In genomic region chr8:71205541-71205967, GRCm38 (mm10) we compare ENCODE assay signal across 8 mouse cellular contexts.
DNase-seq lines count a peak whose midpoint lies in the region; ATAC-seq and TF ChIP-seq lines count a peak whose summit lies in the region.
"Not testable (repeated sequence)": the region's sequence is repeated elsewhere in the genome, so short reads cannot be mapped to it uniquely, and the experiment has no call there.

No protein-coding gene starts in this region.

- H3K79me2 ChIP-seq in MEL (ENCODE audit: control insufficient read depth, insufficient read depth, low read length, poor library complexity) = not testable (repeated sequence)

- not testable (repeated sequence) for TF ChIP-seq CTCF in MEL (IDR thresholded peaks at IDR 0.05 in 2 of 3, conservative IDR thresholded peaks at IDR 0.05 in 1 of 3; ENCODE audit: control insufficient read depth in 1 of 3, insufficient read depth in 1 of 3, low read depth in 2 of 3, low read length in 3 of 3, poor library complexity in 1 of 3, severe bottlenecking in 1 of 3); thymus, adult 2 months (IDR thresholded peaks at IDR 0.05; ENCODE audit: borderline replicate concordance, control insufficient read depth, extremely low read depth, insufficient read depth, low read length, poor library complexity)

- peak overlapping the region; percentile 29; the same call in 1 of the 2 replicates for H3K9ac ChIP-seq in MEL (ENCODE audit: control insufficient read depth, low read depth, low read length, poor library complexity, severe bottlenecking)
- not testable (repeated sequence) for H3K9ac ChIP-seq in hindbrain, embryonic 11.5 days (ENCODE audit: low read depth, low read length)

- not testable (repeated sequence) for H3K27me3 ChIP-seq in MEL (ENCODE audit: control insufficient read depth in 1 of 2, insufficient read depth in 2 of 2, low read length in 2 of 2); hindbrain, embryonic 11.5 days (ENCODE audit: control insufficient read depth, insufficient read depth, low read length); thymus, adult 2 months (ENCODE audit: control insufficient read depth, insufficient read depth, low read length)

- not testable (repeated sequence) for H3K9me3 ChIP-seq in MEL (replicated peaks; ENCODE audit: insufficient read depth, low read length); hindbrain, embryonic 11.5 days (ENCODE audit: control insufficient read depth, low read length)

- H3K36me3 ChIP-seq in MEL (ENCODE audit: control insufficient read depth in 1 of 2, insufficient read depth in 2 of 2, low read length in 2 of 2); hindbrain, embryonic 11.5 days (ENCODE audit: control insufficient read depth, insufficient read depth, low read length); thymus, adult 2 months (ENCODE audit: control insufficient read depth, insufficient read depth, low read length): not testable (repeated sequence)

- TF ChIP-seq RAD21 in MEL (IDR thresholded peaks at IDR 0.05; ENCODE audit: low read depth, low read length) = not testable (repeated sequence)

- not testable (repeated sequence) for TF ChIP-seq POLR2A in MEL (IDR thresholded peaks at IDR 0.05; ENCODE audit: control insufficient read depth in 1 of 2, insufficient read depth in 1 of 2, low read depth in 1 of 2, low read length in 2 of 2, poor library complexity in 1 of 2); thymus, adult 2 months (IDR thresholded peaks at IDR 0.05; ENCODE audit: control insufficient read depth, extremely low read depth, insufficient read depth, low read length, poor library complexity)

- H3K4me2 ChIP-seq in hindbrain, embryonic 11.5 days (replicated peaks; ENCODE audit: low read depth, low read length) = not testable (repeated sequence)

- TF ChIP-seq EP300 in MEL (IDR thresholded peaks at IDR 0.05; ENCODE audit: low read depth in 1 of 2, low read length in 2 of 2) = not testable (repeated sequence)

- peak overlapping the region; percentile 39 to 53; a peak in 3 of 4 replicates for H3K4me3 ChIP-seq in MEL (ENCODE audit: control insufficient read depth in 1 of 2, insufficient read depth in 1 of 2, low read depth in 2 of 2, low read length in 2 of 2)
- H3K4me3 ChIP-seq in hindbrain, embryonic 11.5 days (ENCODE audit: low read depth, low read length) = not testable (repeated sequence)
- H3K4me3 ChIP-seq in thymus, adult 2 months (ENCODE audit: control insufficient read depth, insufficient read depth, low read length) = peak overlapping the region; percentile 48

- ATAC-seq in hindbrain, embryonic 11.5 days (ENCODE audit: low FRiP score) = peak; percentile 61

- H3K4me1 ChIP-seq in MEL (ENCODE audit: control insufficient read depth in 1 of 2, insufficient read depth in 2 of 2, low read length in 2 of 2); hindbrain, embryonic 11.5 days (replicated peaks; ENCODE audit: control insufficient read depth, insufficient read depth, low read length); thymus, adult 2 months (replicated peaks; ENCODE audit: control insufficient read depth, insufficient read depth, low read length): not testable (repeated sequence)

- 8% methylated on average over 4 of the region's 11 CpGs for WGBS in hindbrain, embryonic 11.5 days
- under 1% methylated on average over 7 of the region's 11 CpGs for WGBS in thymus, adult 2 months

- not testable (repeated sequence) for H3K27ac ChIP-seq in MEL (ENCODE audit: control insufficient read depth, low read depth, low read length); hindbrain, embryonic 11.5 days (ENCODE audit: low read depth, low read length); thymus, adult 2 months (ENCODE audit: control insufficient read depth, insufficient read depth, low read length)

- peak; percentile 16 for DNase-seq in MEL (ENCODE audit: low read depth, low spot score)
- peak; percentile 30 for DNase-seq in cerebellum, adult 9-11 months
- DNase-seq in frontal cortex, postnatal 25 days (ENCODE audit: low spot score in 2 of 2) = peak; percentile 3 to 4
- peak; percentile 2 for DNase-seq in hindbrain, embryonic 11.5 days (ENCODE audit: low spot score)
- peak; percentile 10 to 25 for DNase-seq in kidney, postnatal 4 days
- DNase-seq in lung, adult 18-20 months = peak; percentile 6 to 9
- DNase-seq in naive thymus-derived CD4-positive, alpha-beta T cell, adult 2 months (ENCODE audit: low read depth) = peak; percentile 49
- DNase-seq in thymus, adult 2 months = peak; percentile 11
